Mouse (Mus musculus) E14TG2a.4 (cell line): ENCODE measurements at regions not wholly inside any gene's neighbourhood (a gene's known extent, or its start where the extent isn't known, plus 50 kb on each side); places are given as distances from the start of the nearest gene placed in this dataset.

Source experiments
- CTCF ChIP-seq: conservative IDR thresholded peaks from 2 replicates; pipeline ENCODE4 v1.5.1; 2014; ENCODE audit warnings: low read length
- NANOG ChIP-seq: IDR thresholded peaks from 2 replicates; pipeline ENCODE4 v1.6.1; 2014; ENCODE audit warnings: borderline replicate concordance, low read length, mixed read lengths

DNA sequence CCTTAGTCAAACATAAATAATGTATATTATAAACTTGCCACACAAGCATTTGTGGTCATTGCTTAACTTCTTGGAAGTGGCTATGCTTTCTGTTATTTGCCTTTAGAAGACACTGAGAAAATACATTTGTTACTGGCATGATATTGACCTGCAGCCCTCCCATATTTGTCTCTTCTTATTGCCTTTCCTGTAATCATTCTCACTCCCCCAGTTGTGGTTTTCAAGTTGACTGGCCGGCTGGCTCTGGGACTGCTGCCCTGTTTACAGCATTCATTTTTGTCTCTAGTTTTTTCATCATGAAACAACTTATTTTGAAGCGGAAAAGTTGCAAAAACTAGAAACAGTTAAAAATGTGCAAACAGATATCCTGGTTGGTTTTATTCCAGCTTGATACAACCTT is 57.5 kb upstream of the Stc2 start:
- TF ChIP-seq CTCF, result no peak
- no peak for TF ChIP-seq NANOG
